Mouse (Mus musculus): ENCODE measurements around the gene 4933415A04Rik. TPM values are rescaled to one million over a fixed set of nuclear protein-coding genes. Genes with fewer than 3 reads are reported as not detected.

4933415A04Rik gene
- not detected in 2 replicates for polyA plus RNA-seq (2012; ENCODE audit: low replicate concordance)

GRCm38 (mm10) chr11:43586324-43587090, at the start of gene 4933415A04Rik:
Gene 4933415A04Rik, plus strand, starts transcription at chr11:43587040.

GRCm38 (mm10) chr11:43601440-43601839, 14.6 kb downstream of the 4933415A04Rik start, which contains the start of gene Fabp6:
Gene Fabp6, minus strand, starts transcription at chr11:43601540.

Other genes starting within 250 kb of the 4933415A04Rik start
- 6.7 and 13.1 TPM in 2 replicates for gene Pttg1, start 160.8 kb upstream of the 4933415A04Rik start, polyA plus RNA-seq (2012; ENCODE audit: low replicate concordance)
- 1.7 and 2.0 TPM in 2 replicates for gene Slu7, start 153.3 kb upstream of the 4933415A04Rik start, polyA plus RNA-seq (2012; ENCODE audit: low replicate concordance)
- gene C1qtnf2, start 112.8 kb upstream of the 4933415A04Rik start, polyA plus RNA-seq (2012; ENCODE audit: low replicate concordance), result 0.20 and 0.53 TPM in 2 replicates
- gene Ccnjl, start 58.3 kb upstream of the 4933415A04Rik start, polyA plus RNA-seq (2012; ENCODE audit: low replicate concordance), result 0.48 TPM in 1 of 2 replicates, not detected in the other
- gene Fabp6, start 14.5 kb downstream of the 4933415A04Rik start, polyA plus RNA-seq (2012; ENCODE audit: low replicate concordance), result not detected in 2 replicates
- 6.3 and 9.1 TPM in 2 replicates for gene Pwwp2a, start 95.0 kb downstream of the 4933415A04Rik start, polyA plus RNA-seq (2012; ENCODE audit: low replicate concordance)
- 2.1 and 13.2 TPM in 2 replicates for gene Ttc1, start 161.0 kb downstream of the 4933415A04Rik start, polyA plus RNA-seq (2012; ENCODE audit: low replicate concordance)

All from leukemia stem cell, adult 10-12 weeks (primary cell).